Mouse (Mus musculus): ENCODE results near the gene Gm11937. TPM values are rescaled to one million over a fixed set of nuclear protein-coding genes. Genes with fewer than 3 reads are reported as not detected.
"Not testable (repeated sequence)": the region's sequence is repeated elsewhere in the genome, so short reads cannot be mapped to it uniquely, and the experiment has no call there.

Gene Gm11937
- polyA plus RNA-seq (2012; rRNA removed): not detected in 2 replicates

DNA sequence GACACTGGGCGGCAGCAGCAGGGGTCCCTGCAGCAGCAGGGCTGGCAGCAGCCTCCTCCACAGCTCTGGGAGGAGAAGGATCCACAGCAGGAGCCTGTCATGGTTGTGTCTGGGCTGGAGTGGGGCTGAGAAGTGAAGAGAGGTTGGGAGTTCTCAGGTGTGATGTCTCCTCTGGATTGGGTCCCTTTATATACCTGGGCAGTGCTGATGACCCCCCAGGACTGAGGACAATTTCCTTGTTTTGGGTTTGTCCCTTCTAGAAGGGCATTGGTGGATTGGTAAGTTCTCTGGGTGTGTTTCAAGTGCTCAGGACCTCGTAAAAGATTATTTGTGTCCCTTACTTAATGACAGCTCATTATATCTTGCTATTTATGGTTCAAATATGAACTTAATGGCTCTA lies at the start of gene Gm11937:
TSS of gene Gm11937 (minus strand) at position 101 of the 400 bp plus-strand sequence.
- WGBS: 44% methylated on average over 1 of the region's 2 CpGs
- not testable (repeated sequence) for DNase-seq (ENCODE audit: low read depth, low spot score)

DNA sequence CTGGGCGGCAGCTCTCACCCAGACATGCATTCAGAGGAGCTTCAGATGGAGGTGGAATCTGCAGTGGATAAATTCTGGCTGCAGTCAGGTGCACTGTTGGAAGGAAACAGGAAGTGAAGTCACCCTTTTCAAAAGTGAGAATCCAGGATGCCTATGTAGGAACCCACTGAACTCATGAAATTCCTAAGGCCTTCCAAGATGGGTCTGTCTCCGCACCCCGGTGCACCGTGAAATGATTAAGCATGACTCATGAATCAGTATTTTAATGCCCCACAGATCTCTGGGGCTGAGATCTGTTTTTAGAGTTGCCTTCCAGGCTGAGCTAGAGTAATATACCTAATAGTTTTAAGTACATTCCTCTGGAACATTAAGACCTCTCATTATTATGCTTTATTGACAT lies 49.3 kb upstream of the Gm11937 start:
- no peak for DNase-seq (ENCODE audit: low read depth, low spot score)
- WGBS: 76% methylated on average over 4 of the region's 4 CpGs

DNA sequence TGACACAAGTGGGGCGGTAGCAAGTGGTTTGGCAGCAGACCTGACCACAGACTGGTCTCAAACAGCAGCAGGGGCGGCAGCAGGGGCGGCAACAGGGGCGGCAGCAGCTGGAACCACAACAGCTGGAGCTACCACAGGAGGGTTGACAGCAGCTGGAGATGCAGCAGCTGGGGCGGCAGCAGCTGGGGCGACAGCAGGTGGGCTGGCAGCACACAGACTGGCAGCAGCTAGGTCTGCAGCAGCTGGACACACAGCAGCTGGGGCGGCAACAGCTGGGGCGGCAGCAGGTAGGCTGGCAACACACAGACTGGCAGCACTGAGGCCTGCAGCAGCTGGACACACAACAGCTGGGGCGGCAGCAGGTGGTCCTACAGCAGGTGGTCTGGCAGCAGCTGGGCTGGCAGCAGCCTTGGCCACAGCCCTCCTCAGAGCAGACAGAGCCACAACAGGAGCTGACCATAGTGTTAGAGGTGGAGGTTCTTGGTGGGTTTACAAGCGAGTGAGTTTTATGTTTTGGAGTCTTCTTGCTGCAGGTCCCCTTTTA lies 48.5 kb upstream of the Gm11937 start, which contains the start of gene Gm11563:
TSS of gene Gm11563 (minus strand) at position 494 of the 544 bp plus-strand sequence.
- not testable (repeated sequence) for DNase-seq (ENCODE audit: low read depth, low spot score)
- WGBS: 70% methylated on average over 10 of the region's 10 CpGs

DNA sequence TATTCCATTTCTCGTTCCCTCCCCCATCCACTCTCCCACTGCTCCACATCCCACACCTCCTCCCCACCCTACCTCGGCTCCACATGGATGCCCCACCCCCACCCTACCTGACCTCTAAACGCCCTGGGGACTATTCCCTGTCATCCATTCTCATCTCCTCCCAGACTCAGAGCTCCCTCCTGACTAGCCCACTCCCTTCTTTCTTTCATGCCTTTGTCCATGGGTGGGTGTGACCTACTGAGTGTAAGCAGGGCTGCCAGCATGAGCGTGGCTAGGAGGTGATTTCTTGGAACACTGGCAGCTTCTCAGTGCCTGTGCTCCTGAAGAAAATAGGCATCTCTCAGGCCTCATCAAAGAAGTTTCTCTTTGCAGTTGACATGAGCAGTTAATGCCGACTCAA lies 47.1 kb upstream of the Gm11937 start:
- 47% methylated on average over 5 of the region's 5 CpGs for WGBS
- DNase-seq (ENCODE audit: low read depth, low spot score): no peak

DNA sequence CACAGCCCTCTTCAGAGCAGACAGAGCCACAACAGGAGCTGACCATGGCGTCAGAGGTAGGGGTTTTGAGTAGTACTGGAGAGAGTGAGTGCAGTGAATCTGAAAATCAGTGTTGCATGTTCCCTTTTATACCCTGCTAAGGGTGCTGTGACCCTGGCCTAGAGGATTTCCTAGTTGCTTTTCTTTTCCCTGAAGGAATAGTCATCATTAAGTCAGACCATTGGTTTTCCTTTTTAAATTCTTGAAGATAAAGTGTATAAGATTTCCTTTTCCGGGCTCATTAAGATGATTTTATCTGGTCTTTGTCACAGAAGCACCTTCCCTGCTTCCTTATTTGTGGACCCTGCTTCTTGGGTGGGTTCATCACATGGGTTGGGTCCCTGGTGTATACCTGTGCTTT lies 40.1 kb upstream of the Gm11937 start, which contains the start of gene Gm11555:
TSS of gene Gm11555 (minus strand) at position 101 of the 400 bp plus-strand sequence.
- no peak for DNase-seq (ENCODE audit: low read depth, low spot score)
- 78% methylated on average over 2 of the region's 2 CpGs for WGBS

DNA sequence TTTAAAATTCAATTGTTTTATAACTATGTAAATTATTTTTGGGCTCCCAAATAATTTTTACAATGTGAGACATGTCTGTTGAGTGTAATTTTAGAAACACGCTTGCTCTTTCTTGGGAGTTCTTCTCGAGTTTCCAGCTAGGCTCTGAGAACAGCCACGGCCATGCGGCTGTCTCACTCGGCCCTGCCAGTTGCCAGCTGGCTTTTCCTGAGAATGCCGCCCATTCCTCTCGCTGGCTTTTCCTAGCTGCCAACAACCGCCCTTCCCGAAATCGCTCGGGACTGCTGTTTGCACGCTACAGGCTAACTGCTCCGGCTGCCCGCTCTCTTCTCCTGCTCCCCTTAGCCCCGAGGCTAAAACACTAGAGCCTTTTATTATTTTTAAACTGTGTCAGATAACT lies 36.5 kb upstream of the Gm11937 start:
- WGBS: 88% methylated on average over 15 of the region's 15 CpGs
- DNase-seq (ENCODE audit: low read depth, low spot score): no peak

DNA sequence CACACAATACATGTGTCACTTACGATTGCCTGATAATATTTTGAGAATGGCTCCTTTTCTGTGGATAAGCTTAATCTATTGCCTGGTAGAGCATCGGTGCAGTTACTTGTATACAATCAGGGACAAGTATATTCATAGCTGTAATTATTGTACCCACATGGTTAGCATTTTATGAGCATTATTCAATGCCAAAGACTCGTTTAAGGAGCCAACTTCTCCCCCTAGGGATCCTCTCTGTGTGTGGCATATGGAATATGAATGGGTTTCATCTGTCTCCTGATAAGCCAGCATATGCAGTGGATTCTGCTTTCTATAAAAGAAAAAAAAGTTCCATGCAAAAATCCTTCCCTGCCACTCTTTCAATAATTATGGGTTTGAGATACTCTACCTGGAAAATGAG lies 34.4 kb upstream of the Gm11937 start:
- WGBS: 64% methylated on average over 3 of the region's 3 CpGs
- DNase-seq (ENCODE audit: low read depth, low spot score): no peak

DNA sequence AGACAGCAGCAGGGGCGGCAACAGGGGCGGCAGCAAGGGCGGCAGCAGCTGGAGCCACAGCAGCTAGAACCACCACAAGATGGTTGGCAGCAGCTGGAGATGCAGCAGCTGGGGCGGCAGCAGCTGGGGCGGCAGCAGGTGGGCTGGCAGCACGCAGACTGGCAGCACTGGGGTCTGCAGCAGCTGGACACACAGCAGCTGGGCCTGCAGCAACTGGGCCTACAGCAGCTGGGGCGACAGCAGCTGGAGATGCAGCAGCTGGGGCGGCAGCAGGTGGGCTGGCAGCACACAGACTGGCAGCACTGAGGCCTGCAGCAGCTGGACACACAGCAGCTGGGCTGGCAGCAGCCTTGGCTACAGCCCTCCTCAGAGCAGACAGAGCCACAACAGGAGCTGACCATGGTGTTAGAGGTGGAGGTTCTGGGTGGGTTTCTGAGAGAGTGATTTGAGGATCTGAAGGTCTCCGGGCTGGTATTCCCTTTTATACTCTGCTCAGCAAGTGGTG lies 33.7 kb upstream of the Gm11937 start, which contains the start of gene Krtap4-7:
TSS of gene Krtap4-7 (minus strand) at position 455 of the 505 bp plus-strand sequence.
- DNase-seq (ENCODE audit: low read depth, low spot score): not testable (repeated sequence)
- WGBS: 78% methylated on average over 9 of the region's 9 CpGs

DNA sequence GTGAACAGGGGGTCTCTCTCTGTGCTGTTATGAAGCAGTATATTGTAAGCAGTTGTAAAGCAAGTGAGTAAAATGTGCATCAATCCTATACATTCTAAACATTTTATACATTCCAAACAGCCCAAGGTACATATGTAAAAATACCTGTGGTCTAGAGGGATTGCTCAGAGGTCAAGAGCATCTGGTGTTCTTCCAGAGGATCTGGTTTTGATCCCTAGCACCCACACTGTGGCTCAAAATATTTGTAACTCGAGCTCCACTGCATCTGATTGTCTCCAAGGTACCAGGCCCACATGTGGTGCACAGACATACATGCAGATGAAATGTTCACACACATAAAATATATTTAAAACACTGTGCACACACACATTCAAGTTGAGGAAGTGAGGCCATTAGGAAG lies 30.9 kb upstream of the Gm11937 start:
- 10% methylated on average over 1 of the region's 1 CpGs for WGBS
- DNase-seq (ENCODE audit: low read depth, low spot score): no peak

DNA sequence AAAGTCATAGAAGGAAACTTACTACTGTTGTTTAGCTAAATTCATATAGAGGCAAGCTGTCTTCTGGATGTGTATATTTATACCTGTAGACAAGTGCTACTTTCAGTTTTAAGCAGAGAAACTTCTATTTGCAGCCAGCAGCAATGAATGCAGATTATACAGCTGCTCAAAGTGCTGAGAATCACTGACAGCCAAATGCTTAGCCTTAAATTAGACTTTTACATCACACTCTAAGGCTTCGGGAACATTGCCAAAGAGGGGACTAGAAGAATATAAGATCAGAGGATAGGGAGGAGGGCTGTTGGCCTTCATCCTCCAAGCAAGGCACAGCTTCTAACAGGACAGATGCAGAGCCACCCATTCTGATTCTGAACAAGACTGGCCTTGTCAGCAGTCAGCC lies 27.1 kb upstream of the Gm11937 start:
- 76% methylated on average over 1 of the region's 1 CpGs for WGBS
- no peak for DNase-seq (ENCODE audit: low read depth, low spot score)

DNA sequence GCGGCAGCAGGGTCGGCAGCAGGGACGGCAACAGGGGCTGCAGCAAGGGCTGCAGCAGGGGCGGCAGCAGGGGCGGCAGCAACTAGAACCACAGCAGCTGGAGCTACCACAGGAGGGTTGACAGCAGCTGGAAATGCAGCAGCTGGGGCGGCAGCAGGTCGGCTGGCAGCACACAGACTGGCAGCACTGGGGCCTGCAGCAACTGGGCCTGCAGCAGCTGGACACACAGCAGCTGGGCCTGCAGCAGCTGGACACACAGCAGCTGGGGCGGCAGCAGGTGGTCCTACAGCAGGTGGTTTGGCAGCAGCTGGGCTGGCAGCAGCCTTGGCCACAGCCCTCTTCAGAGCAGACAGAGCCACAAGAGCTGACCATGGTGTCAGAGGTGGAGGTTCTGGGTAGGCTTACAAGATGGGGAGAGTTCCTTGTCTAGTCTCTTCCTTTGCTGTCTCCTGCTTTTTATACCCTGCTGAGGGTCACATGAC lies 24.7 kb upstream of the Gm11937 start, which contains the start of gene Krtap4-2:
TSS of gene Krtap4-2 (minus strand) at position 432 of the 482 bp plus-strand sequence.
- no peak for DNase-seq (ENCODE audit: low read depth, low spot score)
- 52% methylated on average over 8 of the region's 8 CpGs for WGBS

DNA sequence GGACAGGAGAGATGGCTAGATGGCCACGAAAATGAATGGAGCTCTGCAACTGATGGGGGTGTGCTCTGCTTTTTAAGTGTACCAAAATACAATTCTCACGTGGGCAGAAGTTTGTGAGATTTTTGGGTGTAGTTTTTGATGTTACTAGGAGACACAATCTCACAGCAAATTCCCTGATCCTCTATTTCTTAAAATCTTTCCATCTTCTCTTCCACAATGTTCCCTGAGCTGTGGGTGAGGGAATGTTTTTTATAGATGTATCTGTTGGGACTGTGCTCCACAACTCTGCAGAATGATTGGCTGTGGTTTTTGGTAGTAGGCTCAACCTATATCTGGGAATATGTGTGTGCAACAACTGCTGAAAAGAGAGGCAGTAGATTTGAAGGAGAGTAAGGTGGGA lies 23.3 kb upstream of the Gm11937 start:
- DNase-seq (ENCODE audit: low read depth, low spot score): no peak
- 56% methylated on average over 2 of the region's 2 CpGs for WGBS

DNA sequence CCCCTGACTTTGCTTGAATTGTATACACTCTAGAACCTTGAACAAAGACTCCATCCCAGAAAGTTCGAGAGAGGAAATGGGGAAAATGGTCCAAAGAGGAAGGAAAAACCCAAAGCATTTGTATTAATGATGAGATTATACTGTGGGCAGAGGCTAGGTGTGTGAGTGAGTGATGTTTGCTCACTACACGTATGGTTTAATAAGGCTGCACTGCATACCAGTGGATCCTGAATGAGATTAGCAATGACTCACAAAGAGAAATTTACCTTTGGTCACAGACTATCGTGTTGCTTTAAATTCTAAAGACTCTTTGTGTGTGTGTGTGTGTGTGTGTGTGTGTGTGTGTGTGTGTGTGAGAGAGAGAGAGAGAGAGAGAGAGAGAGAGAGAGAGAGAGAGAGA lies 20.9 kb upstream of the Gm11937 start:
- no peak for DNase-seq (ENCODE audit: low read depth, low spot score)
- WGBS: 31% methylated on average over 3 of the region's 3 CpGs

DNA sequence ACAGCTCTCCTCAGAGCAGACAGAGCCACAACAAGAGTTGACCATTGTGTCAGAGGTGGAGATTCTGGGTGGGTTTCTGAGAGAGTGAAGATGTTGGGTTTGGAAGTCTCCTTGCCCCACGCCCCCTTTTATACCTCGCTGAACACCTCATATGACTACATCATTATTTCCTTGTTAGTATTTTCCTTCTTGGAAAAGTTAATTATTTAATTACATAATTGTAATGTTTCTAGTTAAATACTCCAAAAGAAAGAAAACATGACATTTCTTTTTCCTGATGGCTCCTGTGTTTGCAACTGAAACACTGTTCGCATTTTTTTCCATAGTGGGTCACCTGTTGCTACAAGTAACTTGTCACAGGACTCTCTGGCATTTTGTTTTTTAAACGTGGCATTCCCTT lies 18.1 kb upstream of the Gm11937 start, which contains the start of gene Krtap4-1:
TSS of gene Krtap4-1 (minus strand) at position 101 of the 400 bp plus-strand sequence.
- DNase-seq (ENCODE audit: low read depth, low spot score): no peak
- WGBS: 65% methylated on average over 4 of the region's 4 CpGs

DNA sequence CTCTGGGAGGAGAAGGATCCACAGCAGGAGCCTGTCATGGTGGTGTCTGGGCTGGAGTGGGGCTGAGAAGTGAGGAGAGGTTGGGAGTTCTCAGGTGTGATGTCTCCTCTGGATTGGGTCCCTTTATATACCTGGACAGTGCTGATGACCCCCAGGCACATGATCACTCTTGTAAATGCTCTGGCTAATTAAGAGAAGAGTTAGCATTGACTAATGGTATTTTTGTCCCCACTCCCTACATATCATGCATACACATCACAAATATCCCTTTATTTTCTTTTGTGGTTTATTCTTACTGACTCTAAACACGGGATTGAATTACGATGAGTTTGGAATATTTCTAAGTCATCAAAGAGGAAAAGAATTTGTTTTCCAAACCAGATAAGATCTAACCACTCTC lies 10.3 kb upstream of the Gm11937 start, which contains the start of gene Gm11562:
TSS of gene Gm11562 (minus strand) at position 101 of the 400 bp plus-strand sequence.
- 67% methylated on average over 2 of the region's 2 CpGs for WGBS
- no peak for DNase-seq (ENCODE audit: low read depth, low spot score)

DNA sequence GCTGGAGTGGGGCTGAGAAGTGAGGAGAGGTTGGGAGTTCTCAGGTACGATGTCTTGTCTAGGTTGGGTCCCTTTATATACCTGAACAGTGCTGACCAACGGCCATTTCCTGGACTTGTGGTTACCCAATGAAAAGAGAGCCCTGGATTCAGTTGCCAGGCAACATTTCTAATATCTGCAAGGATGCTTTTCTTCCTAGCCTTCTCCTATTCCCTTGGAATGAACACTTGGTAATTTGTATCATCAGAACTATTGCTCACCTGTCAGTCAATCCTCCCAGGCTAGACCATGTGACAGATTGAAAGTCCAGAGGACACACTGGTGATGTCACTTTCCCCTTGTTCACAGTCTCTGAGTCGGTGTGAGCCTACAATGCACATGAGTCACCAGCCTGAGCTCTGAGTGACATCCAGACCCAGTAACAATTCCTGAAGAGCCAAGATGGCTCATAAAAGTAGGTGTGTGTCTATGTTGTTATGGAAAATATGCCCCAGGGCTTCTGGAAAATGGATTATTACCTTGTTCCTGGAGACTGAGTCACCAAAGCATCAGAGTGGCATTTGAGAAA lies 4.9 kb upstream of the Gm11937 start, which contains the start of gene Krtap2-4:
TSS of gene Krtap2-4 (minus strand) at position 51 of the 568 bp plus-strand sequence.
- WGBS: 42% methylated on average over 3 of the region's 3 CpGs

DNA sequence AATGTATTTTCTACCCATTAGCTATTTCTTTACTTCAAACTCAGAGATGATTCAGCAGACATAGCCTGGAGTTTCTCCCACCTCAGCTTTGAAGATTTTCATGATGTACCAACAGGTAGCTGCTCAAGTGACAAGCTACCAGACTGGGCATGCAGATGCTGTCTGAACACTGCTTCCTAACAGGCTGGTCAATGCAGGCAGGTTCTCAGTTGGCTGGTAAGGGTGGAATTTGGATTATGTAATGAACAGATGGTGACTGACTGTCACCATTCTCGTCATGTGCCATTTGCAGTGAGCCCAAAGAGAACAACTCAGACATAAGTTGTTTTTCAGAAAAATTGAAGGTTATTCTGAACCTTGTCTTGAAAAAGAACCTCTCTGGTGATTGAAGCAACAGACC lies 863 bp downstream of the Gm11937 start:
- DNase-seq (ENCODE audit: low read depth, low spot score): no peak
- 76% methylated on average over 1 of the region's 1 CpGs for WGBS

More for the DNA sequence above, 4.9 kb upstream of the Gm11937 start, which contains the start of gene Krtap2-4:
- DNase-seq (ENCODE audit: low read depth, low spot score): peak; percentile 31

DNA sequence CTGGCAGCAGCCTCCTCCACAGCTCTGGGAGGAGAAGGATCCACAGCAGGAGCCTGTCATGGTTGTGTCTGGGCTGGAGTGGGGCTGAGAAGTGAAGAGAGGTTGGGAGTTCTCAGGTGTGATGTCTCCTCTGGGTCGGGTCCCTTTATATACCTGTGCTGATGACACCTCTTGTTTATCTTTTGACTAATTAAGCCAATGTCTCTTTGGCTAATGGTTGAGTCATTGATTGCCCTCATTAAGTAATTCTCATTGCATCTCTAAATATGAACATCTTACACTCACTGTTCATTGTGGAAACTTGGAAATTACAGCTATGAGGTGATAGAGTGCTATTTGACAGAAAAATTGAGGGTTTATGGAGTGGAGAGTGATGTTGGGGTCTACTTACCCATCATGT lies 6.8 kb downstream of the Gm11937 start, which contains the start of gene Gm11938:
TSS of gene Gm11938 (minus strand) at position 101 of the 400 bp plus-strand sequence.
- 22% methylated on average over 1 of the region's 1 CpGs for WGBS
- not testable (repeated sequence) for DNase-seq (ENCODE audit: low read depth, low spot score)

DNA sequence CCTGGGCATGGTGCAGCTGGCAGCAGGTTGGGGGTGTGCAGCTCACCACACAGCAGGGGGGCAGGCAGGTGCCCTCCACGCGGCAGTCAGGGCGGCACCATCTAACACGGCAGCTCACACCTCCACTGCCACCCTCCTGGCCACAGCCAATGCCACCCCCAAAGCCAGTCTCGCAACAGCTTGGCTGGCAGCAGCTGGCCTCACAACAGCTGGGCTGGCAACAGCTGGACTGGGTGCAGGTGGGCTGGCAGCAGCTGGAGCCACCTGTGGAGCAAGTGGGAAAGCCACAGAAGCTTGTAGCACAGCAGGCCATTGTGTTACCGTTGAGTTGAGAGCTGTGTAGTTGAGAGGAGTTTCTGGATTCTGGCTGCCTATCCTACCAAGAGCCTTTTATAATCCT lies 12.2 kb downstream of the Gm11937 start, which contains the start of gene Krtap9-3:
TSS of gene Krtap9-3 (minus strand) at position 364 of the 400 bp plus-strand sequence.
- DNase-seq (ENCODE audit: low read depth, low spot score): not testable (repeated sequence)

DNA sequence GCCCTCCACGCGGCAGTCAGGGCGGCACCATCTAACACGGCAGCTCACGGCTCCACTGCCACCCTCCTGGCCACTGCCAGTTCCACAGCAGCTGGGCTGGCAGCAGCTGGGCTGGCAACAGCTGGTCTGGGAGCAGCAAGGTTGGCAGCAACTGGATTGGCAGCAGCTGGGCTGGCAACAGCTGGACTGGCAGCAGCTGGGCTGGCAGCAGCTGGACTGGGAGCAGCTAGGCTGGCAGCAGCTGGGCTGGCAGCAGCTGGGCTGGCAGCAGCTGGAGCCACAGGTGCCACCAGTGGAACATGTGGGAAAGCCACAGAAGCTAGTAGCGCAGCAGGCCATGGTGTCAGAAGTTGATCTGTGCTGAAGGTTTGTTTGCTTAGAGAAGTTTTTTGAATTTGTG lies 19.0 kb downstream of the Gm11937 start, which contains the start of gene Krtap1-3:
TSS of gene Krtap1-3 (minus strand) at position 359 of the 400 bp plus-strand sequence.
- 68% methylated on average over 6 of the region's 6 CpGs for WGBS
- no peak for DNase-seq (ENCODE audit: low read depth, low spot score)

More for the DNA sequence above, 12.2 kb downstream of the Gm11937 start, which contains the start of gene Krtap9-3:
- WGBS: 74% methylated on average over 6 of the region's 6 CpGs

Data from large intestine, adult 2 months (tissue).